Mouse (Mus musculus) intestine, embryonic 14.5 days (tissue): Measurements from ENCODE around the gene Pld5. TPM values are rescaled to one million over a fixed set of nuclear protein-coding genes. Genes with fewer than 3 reads are reported as not detected.

ENCODE experiments used
- ATAC-seq: fragments of 200-750 bp; cut with Nextera tagmentation; replicated peaks from 2 replicates; pipeline ENCODE4 v1.8.0; 2017; ENCODE audit warnings: low read depth, moderate number of reproducible peaks, moderate TSS enrichment, moderate library complexity; ENCODE audit not compliant: low FRiP score, low TSS enrichment
- DNase-seq: peaks from one replicate; pipeline ENCODE4 v3.0.0-alpha.2; 2018; ENCODE audit warnings: low spot score
- H3K27ac ChIP-seq: fragments of 300-500 bp; sonication (generic); 2 replicates; pipeline ENCODE4 v1.5.1; 2014; ENCODE audit warnings: low read depth, mild to moderate bottlenecking, control low read depth
- H3K27me3 ChIP-seq: fragments of 300-500 bp; sonication (generic); replicated peaks from 2 replicates; pipeline ENCODE4 v1.6.1; 2014; ENCODE audit warnings: low read length, control low read depth; ENCODE audit not compliant: control insufficient read depth, insufficient read depth
- H3K36me3 ChIP-seq: fragments of 300-500 bp; sonication (generic); 2 replicates; pipeline ENCODE4 v1.6.1; 2014; ENCODE audit warnings: low read length, control low read depth; ENCODE audit not compliant: control insufficient read depth, insufficient read depth
- H3K4me1 ChIP-seq: fragments of 300-500 bp; sonication (generic); replicated peaks from 2 replicates; pipeline ENCODE4 v1.6.1; 2014; ENCODE audit warnings: low read length, control low read depth, mixed read lengths; ENCODE audit not compliant: control insufficient read depth, insufficient read depth
- H3K4me2 ChIP-seq: fragments of 300-500 bp; sonication (generic); 2 replicates; pipeline ENCODE4 v1.6.1; 2014; ENCODE audit warnings: low read length
- H3K4me3 ChIP-seq: fragments of 300-500 bp; sonication (generic); 2 replicates; pipeline ENCODE4 v1.5.1; 2014; ENCODE audit warnings: low read depth, low read length, control low read depth, mixed read lengths
- H3K9ac ChIP-seq: fragments of 300-500 bp; sonication (generic); 2 replicates; pipeline ENCODE4 v1.6.1; 2014; ENCODE audit warnings: mild to moderate bottlenecking, low read length
- H3K9me3 ChIP-seq: fragments of 300-500 bp; sonication (generic); 2 replicates; pipeline ENCODE4 v1.6.1; 2016; ENCODE audit warnings: low read length, control low read depth; ENCODE audit not compliant: control insufficient read depth
- WGBS: fragments of 180-500 bp; shearing (Covaris S2); extraction: QIAGEN DNeasy Blood & Tissue Kit; methylation state at CpG from one replicate; pipeline ENCODE4 v1.1.7; 2014; 5-methylcytosine and 5-hydroxymethylcytosine counted together
- polyA plus RNA-seq: library from polyadenylated mRNA; unstranded; fragments of >200 nt; fragmentation: Nextera tagmentation; extraction: Ambion mirVana; gene quantifications from 2 replicates; pipeline ENCODE4 v1.2.1, GENCODE M21; 2014

Gene Pld5
- polyA plus RNA-seq, 1 experiment from 2014 or later, result 0.70 TPM

DNA sequence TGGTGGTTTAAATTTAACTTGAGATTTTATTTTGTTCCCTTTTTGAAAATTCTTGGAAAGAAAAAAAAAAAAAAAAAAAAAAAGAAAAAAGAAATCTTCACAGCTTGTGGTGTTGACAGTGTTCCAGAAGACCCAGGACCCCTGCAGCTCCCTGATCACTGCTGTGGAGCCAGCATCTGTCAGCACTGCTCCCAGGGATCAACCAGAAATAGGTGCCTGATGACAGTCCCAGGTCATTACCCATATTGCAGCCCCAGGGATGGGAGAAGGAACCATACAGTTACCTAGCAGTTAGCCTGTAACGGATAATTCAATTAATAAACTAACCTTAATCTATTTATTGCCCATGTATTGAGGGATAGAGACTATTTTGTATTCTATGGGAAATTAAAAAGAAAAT, 250.6 kb downstream of the Pld5 start:
- DNase-seq (no peak), ATAC-seq (no peak)
- no peaks in the 10 kb centered on the region for H3K36me3 ChIP-seq
- no peak overlapping the region for H3K4me3 ChIP-seq
- 45% methylated on average over 1 of the region's 1 CpGs for WGBS
- no peaks in the 10 kb centered on the region for H3K27me3 ChIP-seq
- no peak overlapping the region for H3K27ac ChIP-seq
- H3K9ac ChIP-seq, result no peak overlapping the region
- no peaks in the 10 kb centered on the region for H3K4me1 ChIP-seq
- no peaks in the 10 kb centered on the region for H3K9me3 ChIP-seq
- H3K4me2 ChIP-seq, result no peak overlapping the region

DNA sequence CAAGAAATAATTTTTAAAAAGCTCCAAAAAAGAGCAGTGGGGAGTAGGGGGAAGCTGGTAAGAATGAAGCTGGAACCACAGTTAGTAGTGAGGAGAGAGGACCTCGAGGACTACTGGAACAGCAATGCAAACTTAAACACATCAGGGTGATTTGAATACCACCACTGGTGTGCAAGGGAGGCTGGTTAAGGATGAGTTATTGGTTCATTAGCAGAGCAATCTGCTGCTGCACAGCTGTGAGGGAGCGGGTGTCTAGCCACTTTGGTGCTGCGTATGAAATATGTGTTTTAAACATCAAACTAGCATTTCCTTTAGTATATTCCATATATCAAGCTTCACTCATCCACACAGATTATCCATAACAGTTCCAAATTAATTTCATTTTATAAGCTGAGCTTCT, 256.6 kb downstream of the Pld5 start:
- H3K9me3 ChIP-seq, result no peaks in the 10 kb centered on the region
- H3K27me3 ChIP-seq, result no peaks in the 10 kb centered on the region
- H3K4me2 ChIP-seq, result no peak overlapping the region
- no peaks in the 10 kb centered on the region for H3K4me1 ChIP-seq
- DNase-seq, result no peak
- ATAC-seq, result no peak
- no peak overlapping the region for H3K9ac ChIP-seq
- no peak overlapping the region for H3K4me3 ChIP-seq
- 76% methylated on average over 3 of the region's 3 CpGs for WGBS
- no peak overlapping the region for H3K27ac ChIP-seq
- H3K36me3 ChIP-seq, result no peaks in the 10 kb centered on the region

DNA sequence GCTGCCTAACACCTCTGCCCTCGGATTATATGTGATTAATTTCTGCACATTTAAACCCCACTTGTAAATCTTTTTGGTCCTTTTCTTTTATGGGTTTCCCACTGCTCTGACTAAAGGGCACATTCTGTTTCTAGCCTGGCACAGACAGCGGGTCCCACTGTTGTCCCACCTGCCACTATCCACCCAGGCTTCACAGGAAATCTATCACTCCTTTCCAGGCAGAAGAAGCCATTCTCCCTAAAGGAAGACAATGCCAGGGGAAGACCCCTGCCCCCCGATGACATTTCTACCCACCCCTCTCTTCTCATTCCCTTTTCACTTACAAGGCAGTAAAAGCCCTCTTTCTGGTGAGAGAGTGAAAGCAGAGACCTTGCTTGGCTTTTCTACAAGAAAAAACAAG, 259.0 kb downstream of the Pld5 start:
- ATAC-seq (no peak), DNase-seq (no peak)
- H3K4me3 ChIP-seq, result no peak overlapping the region
- 64% methylated on average over 3 of the region's 3 CpGs for WGBS
- H3K9me3 ChIP-seq, result no peaks in the 10 kb centered on the region
- H3K27ac ChIP-seq, result no peak overlapping the region
- H3K36me3 ChIP-seq, result no peaks in the 10 kb centered on the region
- H3K27me3 ChIP-seq, result no peaks in the 10 kb centered on the region
- no peak overlapping the region for H3K4me2 ChIP-seq
- no peak overlapping the region for H3K9ac ChIP-seq
- H3K4me1 ChIP-seq, result no peaks in the 10 kb centered on the region

DNA sequence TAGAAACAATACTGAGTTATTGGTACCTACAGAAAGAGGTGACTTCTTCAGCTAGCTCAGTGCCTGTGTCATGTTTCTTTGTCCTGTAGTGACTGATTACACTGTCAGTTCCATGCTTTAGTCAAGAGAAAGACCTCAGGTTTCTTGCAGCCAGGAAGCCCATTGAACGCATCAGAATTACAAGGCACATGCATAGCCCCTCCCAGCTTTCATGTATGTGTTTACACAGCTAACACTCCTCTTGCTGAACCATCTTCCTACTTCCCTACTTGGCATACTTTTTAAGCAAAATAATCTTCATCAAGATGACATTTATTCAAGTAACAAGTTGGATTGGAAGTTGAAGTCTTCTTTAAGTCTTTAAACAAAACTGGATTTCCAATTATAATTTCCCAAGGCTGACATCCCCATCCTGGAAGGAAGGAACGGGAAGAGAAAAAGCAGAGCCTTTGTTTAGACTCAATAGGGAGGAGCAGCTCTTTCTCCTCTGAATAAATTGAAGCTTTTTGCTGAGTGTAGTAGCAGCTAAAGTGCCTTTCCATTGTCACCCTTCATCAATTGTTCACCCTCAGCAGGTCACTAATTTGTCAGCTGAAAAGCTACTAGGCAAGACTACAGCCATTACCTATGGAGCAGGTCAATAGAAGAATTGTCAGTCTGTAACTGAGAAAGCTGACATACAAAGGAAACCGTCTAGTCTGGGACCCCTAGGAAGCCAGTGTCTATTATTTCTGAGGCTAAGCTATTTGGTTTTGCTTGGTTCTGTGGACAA, 261.4 kb downstream of the Pld5 start:
- Histone ChIP-seq H3K27ac (no peak overlapping the region), H3K4me3 (no peak overlapping the region), H3K27me3 (no peaks in the 10 kb centered on the region), H3K4me2 (no peak overlapping the region), H3K36me3 (no peaks in the 10 kb centered on the region), H3K9me3 (no peaks in the 10 kb centered on the region), H3K4me1 (no peaks in the 10 kb centered on the region), H3K9ac (no peak overlapping the region)
- ATAC-seq, result no peak
- no peak for DNase-seq
- 27% methylated on average over 3 of the region's 3 CpGs for WGBS

DNA sequence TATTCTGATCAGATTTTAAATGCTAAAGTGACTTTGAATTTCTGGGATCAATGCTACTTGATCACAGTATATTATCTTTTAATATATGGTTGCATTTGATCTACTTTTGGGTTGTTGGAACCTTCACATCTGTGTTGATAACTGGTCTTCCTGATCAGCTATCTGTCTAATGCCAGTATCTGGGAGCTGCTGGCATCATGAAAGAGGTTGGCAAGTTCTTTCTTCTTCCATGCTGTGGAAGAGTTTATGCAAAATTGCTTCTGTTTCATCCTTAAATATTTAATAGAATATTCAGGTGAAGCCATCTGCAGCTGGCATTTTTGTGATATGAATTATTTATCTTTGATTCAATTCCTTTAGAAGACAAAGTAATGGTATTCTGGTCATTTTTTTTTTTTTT, 263.6 kb downstream of the Pld5 start:
- no peaks in the 10 kb centered on the region for H3K9me3 ChIP-seq
- no peak for DNase-seq
- no peak overlapping the region for H3K4me3 ChIP-seq
- no peaks in the 10 kb centered on the region for H3K4me1 ChIP-seq
- no peaks in the 10 kb centered on the region for H3K36me3 ChIP-seq
- no peak overlapping the region for H3K4me2 ChIP-seq
- no peaks in the 10 kb centered on the region for H3K27me3 ChIP-seq
- no peak overlapping the region for H3K27ac ChIP-seq
- ATAC-seq, result no peak
- no peak overlapping the region for H3K9ac ChIP-seq

DNA sequence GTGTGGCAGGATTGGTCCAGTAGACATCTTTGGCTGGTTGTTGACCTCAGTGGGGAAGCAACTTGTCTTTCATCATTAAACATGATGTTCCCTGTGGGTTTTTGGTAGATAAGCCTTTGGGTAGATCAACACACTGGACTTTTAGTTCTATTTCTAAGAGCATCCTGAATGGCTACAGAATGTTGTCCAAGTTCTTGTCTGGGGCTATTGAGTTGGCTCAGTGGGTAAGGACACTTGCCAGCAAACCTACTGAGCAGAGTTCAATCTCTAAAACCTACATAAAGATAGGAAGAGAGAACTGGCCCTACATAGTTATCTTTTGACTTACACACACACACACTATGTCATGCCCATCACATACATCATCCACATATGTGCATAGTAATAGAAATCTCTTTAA, 264.0 kb downstream of the Pld5 start:
- ATAC-seq, result no peak
- no peak for DNase-seq
- H3K27ac ChIP-seq, result no peak overlapping the region
- H3K9me3 ChIP-seq, result no peaks in the 10 kb centered on the region
- H3K9ac ChIP-seq, result no peak overlapping the region
- H3K4me1 ChIP-seq, result no peaks in the 10 kb centered on the region
- H3K4me2 ChIP-seq, result no peak overlapping the region
- H3K27me3 ChIP-seq, result no peaks in the 10 kb centered on the region
- no peaks in the 10 kb centered on the region for H3K36me3 ChIP-seq
- H3K4me3 ChIP-seq, result no peak overlapping the region

DNA sequence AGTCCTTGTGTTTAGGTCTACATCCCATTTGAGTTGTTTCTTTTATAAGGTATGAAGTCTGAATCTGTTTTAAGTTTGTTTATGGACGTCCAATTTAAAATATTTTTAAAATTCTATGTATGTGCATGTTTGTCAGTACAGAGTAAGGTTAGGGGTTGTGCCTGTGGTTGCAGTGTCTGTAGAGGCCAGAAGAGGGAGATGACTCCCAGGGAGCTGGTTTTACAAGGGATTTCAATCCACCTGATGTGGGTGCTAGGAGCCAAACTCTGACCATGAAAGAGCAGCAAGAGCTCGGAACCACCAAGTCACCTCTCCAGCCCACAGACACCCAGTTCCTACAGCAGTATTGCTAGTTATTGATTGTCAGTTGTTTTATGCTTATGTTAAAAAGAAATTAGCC, 266.7 kb downstream of the Pld5 start:
- H3K27me3 ChIP-seq, result no peaks in the 10 kb centered on the region
- H3K27ac ChIP-seq, result no peak overlapping the region
- WGBS, result 97% methylated on average over 2 of the region's 2 CpGs

DNA sequence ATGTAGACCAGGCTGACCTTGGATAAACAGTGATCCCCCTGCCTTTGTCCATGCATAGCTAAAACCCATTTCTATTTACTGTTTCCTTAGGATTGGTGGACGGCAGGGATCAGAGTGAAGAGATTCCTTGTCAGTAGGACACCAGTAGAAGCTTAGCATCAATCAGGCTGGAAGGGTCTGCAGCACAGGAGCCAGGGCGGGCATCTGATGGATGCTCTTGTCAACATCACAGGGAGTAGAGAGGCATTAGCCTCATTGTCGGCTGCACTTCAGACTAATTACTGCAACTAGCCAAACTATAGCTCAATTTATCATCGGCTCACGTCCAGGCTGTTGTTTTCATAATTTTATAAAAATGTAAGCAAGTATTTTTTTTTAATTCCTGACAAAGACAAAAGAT, 274.5 kb downstream of the Pld5 start:
- no peaks in the 10 kb centered on the region for H3K4me1 ChIP-seq
- no peaks in the 10 kb centered on the region for H3K36me3 ChIP-seq
- H3K27me3 ChIP-seq, result no peaks in the 10 kb centered on the region
- H3K9me3 ChIP-seq, result no peaks in the 10 kb centered on the region
- no peak for ATAC-seq
- H3K27ac ChIP-seq, result no peak overlapping the region
- H3K9ac ChIP-seq, result no peak overlapping the region
- DNase-seq, result no peak
- H3K4me3 ChIP-seq, result no peak overlapping the region
- 40% methylated on average over 5 of the region's 5 CpGs for WGBS
- no peak overlapping the region for H3K4me2 ChIP-seq

More for the DNA sequence above, 266.7 kb downstream of the Pld5 start:
- H3K4me3 ChIP-seq, result no peak overlapping the region
- ATAC-seq (no peak), DNase-seq (no peak)
- H3K4me2 ChIP-seq, result no peak overlapping the region
- no peaks in the 10 kb centered on the region for H3K4me1 ChIP-seq
- H3K9ac ChIP-seq, result no peak overlapping the region
- H3K9me3 ChIP-seq, result no peaks in the 10 kb centered on the region
- no peaks in the 10 kb centered on the region for H3K36me3 ChIP-seq

DNA sequence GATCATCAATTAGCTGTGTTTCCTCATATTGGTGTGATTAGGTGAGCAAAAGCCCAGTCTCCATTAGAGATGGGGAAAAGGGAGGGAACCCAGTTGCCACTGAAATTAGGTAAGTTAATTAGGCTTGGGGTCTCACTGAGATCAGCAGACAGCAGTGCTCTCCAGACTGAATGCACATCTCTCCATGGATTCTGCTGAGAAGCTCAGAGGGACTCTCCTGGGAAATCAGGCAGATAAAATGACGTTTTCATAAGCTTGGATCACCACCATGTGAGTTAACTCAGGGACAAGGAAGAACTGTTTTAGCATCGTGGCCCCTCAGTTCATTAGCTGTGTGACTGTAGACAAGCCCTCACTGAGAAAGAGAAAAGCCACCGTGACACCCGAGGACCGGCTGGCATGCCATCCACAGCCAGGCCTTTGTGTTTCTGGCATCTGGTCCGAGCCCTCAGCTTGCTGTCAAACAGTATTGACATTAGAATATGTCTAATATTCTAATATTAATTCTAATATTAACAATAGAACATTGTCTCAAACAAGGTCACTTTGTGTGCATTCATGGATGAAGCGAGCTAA, 277.9 kb downstream of the Pld5 start:
- no peak overlapping the region for H3K4me2 ChIP-seq
- ATAC-seq (no peak), DNase-seq (no peak)
- no peaks in the 10 kb centered on the region for H3K9me3 ChIP-seq
- no peak overlapping the region for H3K4me3 ChIP-seq
- no peaks in the 10 kb centered on the region for H3K36me3 ChIP-seq
- WGBS, result 74% methylated on average over 7 of the region's 7 CpGs
- no peak overlapping the region for H3K27ac ChIP-seq
- H3K9ac ChIP-seq, result no peak overlapping the region
- no peaks in the 10 kb centered on the region for H3K27me3 ChIP-seq
- no peaks in the 10 kb centered on the region for H3K4me1 ChIP-seq
